Mouse (Mus musculus): ENCODE results near the gene Man2a1.
"Not testable (repeated sequence)": the region's sequence is repeated elsewhere in the genome, so short reads cannot be mapped to it uniquely, and the experiment has no call there.

GRCm38 (mm10) chr17:64762651-64763050 lies 162.1 kb downstream of the Man2a1 start:
- not testable (repeated sequence) for TF ChIP-seq EP300, CTCF (IDR thresholded peaks at IDR 0.05; ENCODE audit: low read depth)

All from liver, postnatal 0 days (tissue).